Mouse (Mus musculus) lung, postnatal 0 days (tissue): ENCODE measurements around the gene Ttyh2.

ENCODE experiments used
- CTCF ChIP-seq: IDR thresholded peaks from 2 replicates; pipeline ENCODE4 v1.5.1; 2016; ENCODE audit warnings: antibody characterized with exemption, mild to moderate bottlenecking
- EP300 ChIP-seq: IDR thresholded peaks from 2 replicates; pipeline ENCODE4 v1.6.1; 2016; ENCODE audit warnings: antibody characterized with exemption, mild to moderate bottlenecking, control low read depth

DNA sequence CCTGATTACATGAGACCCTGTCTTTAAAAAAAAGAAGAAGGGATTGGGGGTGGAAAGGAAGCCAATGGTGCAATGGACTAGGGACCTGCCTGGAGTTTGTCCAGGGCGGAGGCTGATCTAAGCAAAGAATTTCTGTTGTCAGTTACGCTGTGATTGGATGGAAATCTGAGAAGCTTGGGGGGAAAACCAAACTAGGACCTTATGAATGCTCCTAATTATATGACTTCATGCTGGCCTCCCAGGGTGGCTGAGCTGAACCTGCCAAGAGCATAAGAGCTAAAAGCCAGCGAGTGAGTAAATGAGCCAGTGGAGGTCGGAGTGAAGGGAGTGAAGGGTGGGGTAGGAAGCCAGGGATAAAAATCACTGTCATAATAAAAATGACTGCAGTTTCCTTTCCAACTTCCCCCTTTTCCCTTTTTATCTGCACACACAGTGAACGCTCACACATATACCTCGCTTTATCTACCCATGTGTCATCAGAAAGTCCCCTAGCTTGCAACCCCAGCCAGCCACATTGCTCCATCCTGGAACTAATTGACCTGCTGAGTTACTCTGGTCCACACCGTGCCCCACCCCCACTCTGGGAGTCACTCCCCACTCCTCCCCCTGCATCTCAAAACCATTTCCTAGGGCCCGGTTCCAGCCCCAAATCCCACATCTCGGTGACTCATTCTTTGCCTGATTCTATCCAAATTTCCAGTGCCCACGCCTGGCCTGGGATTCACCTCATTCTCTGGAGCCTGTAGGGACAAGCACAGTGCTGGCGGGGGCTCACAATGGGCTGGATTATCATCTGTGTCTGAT is 49.8 kb downstream of the Ttyh2 start:
- no peak for TF ChIP-seq CTCF
- TF ChIP-seq EP300, result no peak
